Mouse (Mus musculus) heart, adult 2 months (tissue): ENCODE results near the gene Sirt2.

Experiments
- CTCF ChIP-seq: fragments of 200-600 bp; IDR thresholded peaks from 2 replicates; pipeline ENCODE4 v1.8.1; 2022; ENCODE audit warnings: antibody characterized with exemption, mild to moderate bottlenecking, moderate library complexity
- POLR2A ChIP-seq: fragments of 200-500 bp; IDR thresholded peaks from 2 replicates; pipeline ENCODE4 v1.6.1; 2011; ENCODE audit warnings: mild to moderate bottlenecking, low read depth, low read length, control low read depth; ENCODE audit not compliant: insufficient read depth

DNA sequence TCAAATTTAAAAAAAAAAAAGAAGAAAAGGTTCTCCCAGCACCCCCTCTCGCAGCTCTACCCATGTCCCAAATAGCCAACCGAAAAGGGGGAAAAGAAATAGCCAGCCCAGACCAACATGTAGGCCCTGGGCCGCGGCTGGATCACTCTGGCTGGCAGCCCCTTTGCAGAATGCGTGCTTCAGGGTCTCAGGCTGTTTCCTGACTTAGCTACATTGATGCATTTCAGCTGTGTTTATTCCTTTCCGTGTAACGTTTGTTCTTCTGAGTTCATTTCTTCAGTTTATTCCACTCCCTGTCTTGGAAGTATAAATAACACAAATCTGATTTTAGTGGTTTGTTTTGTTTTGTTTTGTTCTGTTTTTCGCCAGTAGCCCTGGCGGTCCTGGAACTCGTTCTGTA lies 48.8 kb upstream of the Sirt2 start:
- TF ChIP-seq POLR2A (no peak), CTCF (no peak)
